Mouse (Mus musculus) frontal cortex, postnatal 25 days (tissue): ENCODE data around the gene Cox10.

ENCODE experiments used
- DNase-seq, 2 experiments: peaks; one replicate each; pipeline ENCODE4 v3.0.0; 2022; ENCODE audit warnings: low spot score in 2 of 2

The Cox10 gene

DNA sequence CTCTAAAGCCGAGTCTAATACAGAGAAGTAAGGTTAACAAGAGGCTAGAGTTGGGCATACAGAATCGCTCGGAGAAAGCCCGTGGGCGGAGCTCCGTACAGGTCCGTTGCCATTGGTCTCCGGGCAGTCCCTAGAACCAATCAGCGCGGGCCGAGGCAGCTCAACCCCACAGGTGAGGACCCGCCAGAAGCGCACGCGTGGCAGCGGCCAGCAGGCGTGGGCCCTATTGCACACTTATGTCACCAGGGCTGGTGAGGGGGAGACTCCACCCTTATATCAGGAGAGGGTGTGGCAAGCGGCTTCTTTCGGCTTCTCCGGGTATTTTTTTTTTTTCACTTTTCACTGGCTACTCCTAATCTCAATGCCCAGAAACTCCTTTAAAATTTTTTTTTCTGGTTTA lies 164.9 kb downstream of the Cox10 start:
- peak; percentile 22 to 43 for DNase-seq

DNA sequence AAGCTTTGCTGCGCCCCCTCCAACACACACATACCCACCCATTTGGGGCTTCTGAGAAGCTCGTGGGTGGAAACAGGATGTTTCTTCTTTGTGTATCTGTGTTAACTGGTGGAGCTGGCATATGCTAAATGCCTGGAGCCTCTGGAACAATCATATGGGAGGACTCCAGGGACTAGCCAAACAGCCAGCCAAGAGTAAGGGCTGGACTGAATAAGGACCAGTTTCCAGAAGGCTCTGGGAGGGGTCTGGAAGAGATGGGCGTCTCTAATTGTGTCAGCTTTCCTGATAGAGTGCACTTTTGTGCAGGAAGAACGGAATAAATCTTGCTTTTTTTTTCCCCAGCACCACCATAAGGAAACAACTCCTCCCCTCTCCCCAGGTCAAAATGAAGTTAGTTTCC lies 165.3 kb downstream of the Cox10 start:
- no peak for DNase-seq
